Mouse (Mus musculus) stomach, embryonic 16.5 days (tissue): ENCODE data around the gene Ttll13. TPM values are rescaled to one million over a fixed set of nuclear protein-coding genes. Genes with fewer than 3 reads are reported as not detected.

Source experiments
- ATAC-seq: fragments of 200-750 bp; cut with Nextera tagmentation; 2 replicates; pipeline ENCODE4 v1.8.0; 2017; ENCODE audit warnings: moderate number of reproducible peaks, moderate TSS enrichment; ENCODE audit not compliant: insufficient read depth, low FRiP score
- H3K27ac ChIP-seq: fragments of 300-500 bp; sonication (generic); 2 replicates; pipeline ENCODE4 v1.5.1; 2014; ENCODE audit warnings: low read length
- H3K27me3 ChIP-seq: fragments of 300-500 bp; sonication (generic); 2 replicates; pipeline ENCODE4 v1.6.1; 2014; ENCODE audit warnings: low read length, control low read depth, mixed read lengths; ENCODE audit not compliant: control insufficient read depth, insufficient read depth
- H3K36me3 ChIP-seq: fragments of 300-500 bp; sonication (generic); 2 replicates; pipeline ENCODE4 v1.6.1; 2014; ENCODE audit warnings: low read length; ENCODE audit not compliant: control insufficient read depth, insufficient read depth
- H3K4me1 ChIP-seq: fragments of 300-500 bp; sonication (generic); 2 replicates; pipeline ENCODE4 v1.6.1; 2014; ENCODE audit warnings: low read length, control low read depth, mixed read lengths; ENCODE audit not compliant: control insufficient read depth, insufficient read depth
- H3K4me2 ChIP-seq: fragments of 300-500 bp; sonication (generic); 2 replicates; pipeline ENCODE4 v1.6.1; 2014; ENCODE audit warnings: low read depth, low read length, mixed read lengths
- H3K4me3 ChIP-seq: fragments of 300-500 bp; sonication (generic); replicated peaks from 2 replicates; pipeline ENCODE4 v1.5.1; 2014; ENCODE audit warnings: mild to moderate bottlenecking, low read length
- H3K9ac ChIP-seq: fragments of 300-500 bp; sonication (generic); 2 replicates; pipeline ENCODE4 v1.6.1; 2014; ENCODE audit warnings: low read length
- H3K9me3 ChIP-seq: fragments of 300-500 bp; sonication (generic); replicated peaks from 2 replicates; pipeline ENCODE4 v1.6.1; 2016; ENCODE audit warnings: low read length, control low read depth; ENCODE audit not compliant: control insufficient read depth
- WGBS: fragments of 180-500 bp; shearing (Covaris S2); extraction: QIAGEN DNeasy Blood & Tissue Kit; methylation state at CpG from one replicate; pipeline ENCODE4 v1.1.7; 2014; 5-methylcytosine and 5-hydroxymethylcytosine counted together
- polyA plus RNA-seq: library from polyadenylated mRNA; unstranded; fragments of >200 nt; fragmentation: Nextera tagmentation; extraction: Ambion mirVana; gene quantifications from 2 replicates; pipeline ENCODE4 v1.2.1, GENCODE M21; 2015

Ttll13 gene
- polyA plus RNA-seq, 1 experiment from 2014 or later: 0.56 TPM

DNA sequence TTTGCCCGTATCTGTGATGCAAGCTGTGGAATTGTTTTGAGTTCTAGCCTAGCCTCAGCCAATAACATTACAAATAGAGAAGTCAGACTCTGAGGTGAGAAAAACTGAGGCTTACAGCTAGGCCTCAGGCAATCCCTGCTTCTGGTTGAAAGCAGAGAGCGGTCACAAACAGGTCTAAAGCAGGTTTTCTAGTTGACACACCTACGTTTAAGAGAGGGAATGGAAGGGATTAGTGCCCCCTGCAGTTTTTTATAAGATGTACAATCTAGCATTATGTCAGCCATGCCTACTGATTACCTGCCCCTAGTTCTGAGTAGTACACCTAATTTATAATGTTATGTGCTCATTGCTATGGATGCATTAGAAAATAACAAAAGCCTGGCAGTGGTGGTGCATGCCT lies 61.6 kb downstream of the Ttll13 start:
- ATAC-seq: no peak
- Histone ChIP-seq H3K27ac (no peak overlapping the region), H3K9ac (no peak overlapping the region), H3K4me3 (no peak overlapping the region), H3K4me1 (no peaks in the 10 kb centered on the region), H3K4me2 (no peak overlapping the region), H3K36me3 (peaks cover 15% of the 10 kb centered on the region), H3K27me3 (no peaks in the 10 kb centered on the region), H3K9me3 (no peaks in the 10 kb centered on the region)
- 81% methylated on average over 3 of the region's 3 CpGs for WGBS

Other genes starting within 250 kb of the Ttll13 start
- 14.3 and 16.7 TPM in 2 replicates for gene Zfp710, start 221.6 kb upstream of the Ttll13 start, polyA plus RNA-seq
- gene Idh2, start 131.0 kb upstream of the Ttll13 start, polyA plus RNA-seq: 606 and 633 TPM in 2 replicates
- 19.7 and 23.7 TPM in 2 replicates for gene Sema4b, start 59.5 kb upstream of the Ttll13 start, polyA plus RNA-seq
- 141 and 167 TPM in 2 replicates for gene Cib1, start 13.6 kb upstream of the Ttll13 start, polyA plus RNA-seq
- 4.0 and 4.7 TPM in 2 replicates for gene Gdpgp1, start 13.5 kb upstream of the Ttll13 start, polyA plus RNA-seq
- gene Ngrn, start 14.8 kb downstream of the Ttll13 start, polyA plus RNA-seq: 52.2 and 53.3 TPM in 2 replicates
- 12.5 and 13.2 TPM in 2 replicates for gene Vps33b, start 23.3 kb downstream of the Ttll13 start, polyA plus RNA-seq
- 125 and 145 TPM in 2 replicates for gene Prc1, start 48.1 kb downstream of the Ttll13 start, polyA plus RNA-seq
- 9.4 and 11.7 TPM in 2 replicates for gene Rccd1, start 78.1 kb downstream of the Ttll13 start, polyA plus RNA-seq
- 44.5 and 48.1 TPM in 2 replicates for gene Unc45a, start 94.6 kb downstream of the Ttll13 start, polyA plus RNA-seq
- 13.4 and 17.7 TPM in 2 replicates for gene Hddc3, start 96.7 kb downstream of the Ttll13 start, polyA plus RNA-seq
- gene Man2a2, start 125.0 kb downstream of the Ttll13 start, polyA plus RNA-seq: 13.8 and 14.7 TPM in 2 replicates
- gene Fes, start 141.6 kb downstream of the Ttll13 start, polyA plus RNA-seq: 12.3 and 13.8 TPM in 2 replicates
- 8.7 and 9.5 TPM in 2 replicates for gene Furin, start 159.1 kb downstream of the Ttll13 start, polyA plus RNA-seq